Mouse (Mus musculus) thymus, adult 18-20 months (tissue): ENCODE measurements at regions not wholly inside any gene's neighbourhood (a gene's known extent, or its start where the extent isn't known, plus 50 kb on each side); places are given as distances from the start of the nearest gene placed in this dataset.

Experiments used
- DNase-seq, 2 experiments: peaks; one replicate each; pipeline ENCODE4 v3.0.0; 2022; ENCODE audit warnings: mixed read lengths in 2 of 2

- DNase-seq = no peak
These were observed 179.8 kb upstream of the Plxnc1 start for GRCm38 (mm10) chr10:95124476-95124875.

GRCm38 (mm10) chr10:95120007-95120406 lies 175.4 kb upstream of the Plxnc1 start:
- no peak for DNase-seq

GRCm38 (mm10) chr10:95118786-95119351 lies 174.2 kb upstream of the Plxnc1 start:
- DNase-seq = no peak

- DNase-seq = no peak
These were observed 173.1 kb upstream of the Plxnc1 start for GRCm38 (mm10) chr10:95117731-95118212.

GRCm38 (mm10) chr10:95117041-95117730 lies 172.6 kb upstream of the Plxnc1 start:
- DNase-seq = no peak

- DNase-seq = no peak
These were observed 172.0 kb upstream of the Plxnc1 start for GRCm38 (mm10) chr10:95116579-95117011.

- DNase-seq = no peak
These were observed 168.3 kb upstream of the Plxnc1 start for GRCm38 (mm10) chr10:95112837-95113388.

- DNase-seq = no peak
These were observed 167.7 kb upstream of the Plxnc1 start for GRCm38 (mm10) chr10:95112231-95112774.

GRCm38 (mm10) chr10:95110786-95111185 lies 166.2 kb upstream of the Plxnc1 start:
- DNase-seq = no peak

GRCm38 (mm10) chr10:95109576-95109975 lies 164.9 kb upstream of the Plxnc1 start:
- no peak for DNase-seq

GRCm38 (mm10) chr10:95107532-95108251 lies 163.1 kb upstream of the Plxnc1 start:
- no peak for DNase-seq

GRCm38 (mm10) chr10:95103808-95104207 lies 159.2 kb upstream of the Plxnc1 start:
- DNase-seq = no peak

GRCm38 (mm10) chr10:95102981-95103380 lies 158.3 kb upstream of the Plxnc1 start:
- DNase-seq = no peak

GRCm38 (mm10) chr10:95099906-95100305 lies 155.3 kb upstream of the Plxnc1 start:
- DNase-seq = no peak

- DNase-seq = no peak
These were observed 151.2 kb upstream of the Plxnc1 start for GRCm38 (mm10) chr10:95095847-95096246.

- DNase-seq = no peak
These were observed 150.1 kb upstream of the Plxnc1 start for GRCm38 (mm10) chr10:95094771-95095170.

GRCm38 (mm10) chr10:95093266-95093665 lies 148.6 kb upstream of the Plxnc1 start:
- DNase-seq = no peak

GRCm38 (mm10) chr10:95091086-95091485 lies 146.5 kb upstream of the Plxnc1 start:
- no peak for DNase-seq

GRCm38 (mm10) chr10:95090641-95091040 lies 146.0 kb upstream of the Plxnc1 start:
- DNase-seq = no peak

GRCm38 (mm10) chr10:95090035-95090434 lies 145.4 kb upstream of the Plxnc1 start:
- no peak for DNase-seq

GRCm38 (mm10) chr10:95087864-95088570 lies 143.4 kb upstream of the Plxnc1 start:
- DNase-seq = no peak

- no peak for DNase-seq
These were observed 142.1 kb upstream of the Plxnc1 start for GRCm38 (mm10) chr10:95086755-95087154.
